Mouse (Mus musculus) gastrocnemius, postnatal 14 days (tissue): Measurements from ENCODE around the gene Gm20388. TPM values are rescaled to one million over a fixed set of nuclear protein-coding genes. Genes with fewer than 3 reads are reported as not detected.
"Not testable (repeated sequence)": the region's sequence is repeated elsewhere in the genome, so short reads cannot be mapped to it uniquely, and the experiment has no call there.

Source experiments
- DNase-seq: peaks from one replicate; pipeline ENCODE4 v3.0.0; 2021; ENCODE audit warnings: mixed read lengths
- intact Hi-C: fragments of 180-260 bp; cut with DNase I; formaldehyde crosslinking; loops from one replicate; pipeline ENCODE4 v1.15.1; 2025; ENCODE audit warnings: low total_unique reads
- total RNA-seq, 2 experiments: library from RNA; stranded (reverse); gene quantifications; 2 replicates each; pipeline ENCODE4 v1.2.3; 2021

Gene Gm20388
- total RNA-seq, 2 experiments from 2014 or later, result 5.6 to 6.0 TPM

DNA sequence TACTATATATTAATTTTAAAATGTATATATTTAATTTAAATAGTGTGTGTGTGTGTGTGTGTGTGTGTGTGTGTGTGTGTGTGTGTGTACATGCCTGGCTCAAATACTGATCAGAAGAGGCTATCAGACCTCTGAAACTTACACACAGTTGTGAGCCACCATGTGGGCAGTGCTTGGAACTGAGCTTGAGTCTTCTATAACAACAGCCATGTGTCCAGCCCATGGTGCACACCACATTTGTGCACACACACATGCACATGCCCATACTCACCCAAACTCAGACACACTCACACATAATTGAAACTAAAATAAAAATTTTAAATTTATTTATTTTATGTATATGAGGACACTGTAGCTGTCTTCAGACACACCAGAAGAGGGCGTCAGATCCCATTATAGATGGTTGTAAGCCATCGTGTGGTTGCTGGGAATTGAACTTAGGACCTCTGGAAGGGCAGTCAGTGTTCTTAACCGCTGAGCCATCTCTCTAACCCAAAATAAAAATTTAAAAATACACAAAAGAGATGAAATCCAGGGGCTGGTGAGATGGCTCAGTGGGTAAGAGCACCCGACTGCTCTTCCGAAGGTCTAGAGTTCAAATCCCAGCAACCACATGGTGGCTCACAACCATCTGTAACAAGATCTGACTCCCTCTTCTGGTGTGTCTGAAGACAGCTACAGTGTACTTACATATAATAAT lies 3504.5 kb downstream of the Gm20388 start:
- intact Hi-C loops, result not testable (repeated sequence)

DNA sequence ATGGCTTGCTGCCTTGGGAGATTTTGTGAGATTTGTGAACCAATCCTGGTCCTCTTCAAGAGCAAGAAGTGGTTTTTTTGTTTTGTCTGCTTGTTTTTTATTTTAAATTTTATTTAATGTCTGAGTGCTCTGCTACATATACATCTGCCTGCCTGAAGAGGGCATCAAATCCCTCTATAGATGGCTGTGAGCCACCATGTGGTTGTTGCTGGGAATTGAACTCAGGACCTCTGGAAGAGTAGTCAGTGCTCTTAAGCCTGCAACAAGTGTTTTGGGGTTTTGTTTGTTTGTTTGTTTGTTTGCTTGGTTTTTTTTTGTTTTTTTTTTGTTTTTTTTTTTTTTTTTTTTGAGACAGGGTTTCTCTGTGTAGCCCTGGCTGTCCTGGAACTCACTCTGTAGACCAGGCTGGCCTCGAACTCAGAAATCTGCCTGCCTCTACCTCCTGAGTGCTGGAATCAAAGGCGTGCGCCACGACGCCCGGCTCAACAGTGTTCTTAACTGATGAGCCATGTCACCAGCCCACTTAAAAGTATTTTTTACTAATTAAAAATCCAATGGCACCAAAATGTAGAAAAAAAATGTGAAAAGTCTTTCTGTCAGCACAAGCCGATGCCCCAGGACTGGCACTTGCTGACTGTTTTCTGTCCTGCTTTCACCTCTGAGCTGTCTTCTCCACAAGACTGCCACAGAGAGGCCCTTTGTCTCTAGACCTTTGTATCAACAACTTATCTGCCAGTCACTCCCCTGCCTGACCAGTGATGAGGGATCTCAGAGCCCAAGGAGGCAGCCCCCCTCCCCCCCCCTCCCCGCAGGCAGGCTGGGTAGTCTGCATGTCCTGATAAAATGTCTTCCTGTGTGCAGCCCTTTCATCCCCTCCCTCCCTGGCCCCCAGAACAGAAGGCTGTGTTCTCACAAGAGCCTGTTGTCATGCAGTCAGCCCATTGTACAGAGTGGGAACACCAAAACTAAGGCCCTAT lies 3505.6 kb downstream of the Gm20388 start:
- DNase-seq, result no peak
- intact Hi-C loops, result no loop called here

More for the DNA sequence above, 3504.5 kb downstream of the Gm20388 start:
- not testable (repeated sequence) for DNase-seq

DNA sequence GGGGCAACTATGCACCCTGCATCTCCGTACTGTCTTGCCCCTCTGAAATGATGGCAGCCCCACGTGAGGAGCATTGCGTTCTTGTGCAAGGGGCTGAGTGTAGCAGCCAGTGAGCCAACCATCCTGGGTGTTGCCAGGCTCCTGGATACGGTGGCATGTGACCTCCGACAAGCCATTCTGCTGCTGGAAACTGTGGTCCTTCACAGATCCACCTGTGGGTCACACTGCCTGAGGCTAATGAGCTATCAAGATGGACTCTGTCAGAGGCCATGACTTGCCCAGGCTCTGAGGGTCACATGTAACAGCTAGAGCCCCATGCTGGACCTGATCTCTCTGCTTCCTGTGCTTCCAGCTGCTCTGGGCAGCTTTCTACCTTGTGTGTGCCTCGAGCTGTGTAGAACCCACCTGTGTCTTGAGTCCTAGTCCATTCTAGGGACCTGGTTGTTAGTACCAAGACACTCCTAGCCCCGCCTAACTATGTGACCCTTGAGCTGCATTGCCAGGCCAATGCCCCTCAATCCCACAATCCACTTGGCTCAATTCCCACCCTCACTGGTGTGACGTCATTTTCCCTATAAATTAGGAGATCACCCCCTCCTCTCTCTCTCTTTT lies 3506.4 kb downstream of the Gm20388 start:
- intact Hi-C loops, result no loop called here
- DNase-seq, result no peak

DNA sequence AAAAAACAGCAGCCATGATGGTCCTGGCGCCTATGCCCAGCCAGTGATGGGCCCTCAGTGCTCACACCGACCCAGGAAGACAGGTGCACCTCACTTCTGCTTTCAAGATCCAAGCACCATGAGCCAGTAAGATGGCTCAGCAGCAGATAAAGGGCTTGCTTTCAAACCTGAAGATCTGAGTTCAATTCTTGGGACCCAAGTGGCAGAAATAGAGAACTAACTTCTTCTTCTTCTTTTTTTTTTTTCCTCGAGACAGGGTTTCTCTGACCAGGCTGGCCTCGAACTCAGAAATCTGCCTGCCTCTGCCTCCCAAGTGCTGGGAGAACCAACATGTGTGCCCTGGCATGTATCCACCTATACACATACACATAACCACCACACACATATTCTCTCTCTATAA lies 3509.1 kb downstream of the Gm20388 start:
- no peak for DNase-seq
- intact Hi-C loops, result no loop called here

DNA sequence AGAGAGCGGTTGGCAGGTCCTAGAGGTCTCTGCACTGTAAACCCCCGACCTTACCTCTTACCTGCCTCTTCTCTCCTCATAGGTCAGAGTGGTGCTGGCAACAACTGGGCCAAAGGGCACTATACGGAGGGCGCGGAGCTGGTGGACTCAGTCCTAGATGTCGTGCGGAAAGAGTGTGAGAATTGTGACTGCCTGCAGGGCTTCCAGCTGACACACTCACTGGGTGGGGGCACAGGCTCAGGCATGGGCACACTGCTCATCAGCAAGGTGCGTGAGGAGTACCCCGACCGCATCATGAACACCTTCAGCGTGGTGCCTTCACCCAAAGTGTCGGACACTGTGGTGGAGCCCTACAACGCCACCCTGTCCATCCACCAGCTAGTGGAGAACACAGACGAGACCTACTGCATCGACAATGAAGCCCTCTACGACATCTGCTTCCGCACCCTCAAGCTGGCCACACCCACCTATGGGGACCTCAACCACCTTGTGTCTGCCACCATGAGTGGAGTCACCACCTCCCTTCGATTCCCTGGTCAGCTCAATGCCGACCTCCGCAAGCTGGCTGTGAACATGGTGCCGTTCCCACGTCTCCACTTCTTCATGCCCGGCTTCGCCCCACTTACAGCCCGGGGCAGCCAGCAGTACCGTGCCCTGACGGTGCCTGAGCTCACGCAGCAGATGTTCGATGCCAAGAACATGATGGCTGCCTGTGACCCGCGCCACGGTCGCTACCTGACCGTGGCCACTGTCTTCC lies 3510.1 kb downstream of the Gm20388 start:
- no peak for DNase-seq
- intact Hi-C loops, result no loop called here

DNA sequence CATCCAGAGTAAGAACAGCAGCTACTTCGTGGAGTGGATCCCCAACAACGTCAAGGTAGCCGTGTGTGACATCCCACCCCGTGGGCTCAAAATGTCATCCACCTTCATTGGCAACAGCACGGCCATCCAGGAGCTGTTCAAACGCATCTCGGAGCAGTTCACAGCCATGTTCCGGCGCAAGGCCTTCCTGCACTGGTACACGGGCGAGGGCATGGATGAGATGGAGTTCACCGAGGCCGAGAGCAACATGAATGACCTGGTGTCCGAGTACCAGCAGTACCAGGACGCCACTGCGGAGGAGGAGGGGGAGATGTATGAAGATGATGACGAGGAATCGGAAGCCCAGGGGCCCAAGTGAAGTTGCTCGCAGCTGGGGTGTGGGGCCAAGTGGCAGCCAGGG lies 3510.7 kb downstream of the Gm20388 start:
- intact Hi-C loops, result no loop called here
- DNase-seq, result no peak

DNA sequence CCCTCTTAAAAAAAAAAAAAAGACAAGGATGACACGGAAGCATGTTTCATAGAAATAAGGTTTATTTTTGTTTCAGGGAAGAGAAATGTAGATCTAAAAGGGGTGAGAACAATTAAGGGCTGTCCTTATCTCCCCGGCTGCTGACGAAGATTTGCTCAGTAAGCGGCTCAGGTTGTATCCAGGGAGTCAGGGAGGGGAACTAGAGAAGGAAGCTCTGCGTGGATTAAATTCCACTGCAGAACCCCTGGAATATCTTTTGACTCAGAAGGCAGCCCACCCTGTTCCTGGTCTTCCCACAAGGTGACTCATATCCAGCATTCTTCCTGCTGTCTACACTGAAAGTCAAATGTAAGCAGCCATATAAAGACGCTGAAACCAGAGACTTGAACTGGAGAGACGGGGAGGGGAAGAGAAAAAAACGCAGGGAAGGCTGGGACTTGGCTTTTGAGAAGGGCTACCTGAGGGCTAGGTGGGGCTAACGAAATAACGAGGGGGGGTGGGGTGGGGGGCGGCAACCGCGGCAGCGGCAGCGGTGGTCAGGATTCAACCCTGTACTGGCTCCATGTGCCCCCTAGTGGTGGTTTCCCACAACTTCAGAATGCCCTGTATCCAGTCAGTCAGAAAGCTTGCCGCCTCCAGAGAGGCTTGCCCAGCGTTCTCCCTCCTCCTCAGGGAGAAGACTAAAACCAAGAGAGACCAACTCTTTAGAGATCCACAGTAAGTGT lies 3511.6 kb downstream of the Gm20388 start:
- peak; percentile 58 for DNase-seq
- intact Hi-C loops, result no loop called here

DNA sequence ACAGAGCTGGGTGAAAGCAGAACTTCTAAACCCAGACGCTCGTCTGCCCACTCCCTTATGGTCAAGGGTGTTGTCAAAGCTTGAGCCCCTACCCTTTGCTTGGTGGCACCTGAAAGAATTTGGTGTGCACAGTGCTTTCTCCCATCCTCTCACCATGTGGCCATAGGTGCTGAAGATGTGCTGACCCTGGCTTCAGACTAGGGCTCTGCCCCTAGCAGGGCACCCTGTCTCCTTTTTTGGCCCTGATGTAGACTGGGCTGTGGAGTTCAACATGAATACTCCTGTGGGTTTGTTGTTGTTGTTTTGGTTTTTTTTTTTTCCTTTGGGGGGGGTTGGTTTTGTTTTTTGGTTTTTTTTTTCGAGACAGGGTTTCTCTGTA lies 3512.1 kb downstream of the Gm20388 start:
- DNase-seq, result no peak
- intact Hi-C loops, result no loop called here

DNA sequence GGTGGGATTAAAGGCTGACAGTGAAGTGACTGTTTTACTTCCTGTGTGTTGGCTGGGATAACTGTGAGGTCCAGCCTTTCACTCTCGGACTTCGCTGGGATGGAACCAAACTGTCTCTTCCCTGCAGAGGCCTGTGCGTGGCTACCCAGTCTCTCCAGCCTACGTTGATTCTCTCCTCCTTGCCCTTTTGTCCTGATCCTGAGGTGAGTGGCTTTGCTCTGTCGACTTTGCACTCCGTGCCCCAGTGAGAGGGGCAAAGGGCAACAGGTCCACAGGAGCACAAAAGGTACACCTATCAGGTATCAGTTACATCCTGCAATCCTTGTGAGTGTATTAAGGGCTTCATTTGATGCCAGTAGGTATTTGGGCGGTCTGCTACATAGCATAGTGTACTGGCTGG lies 3512.8 kb downstream of the Gm20388 start, which contains the start of gene Def8:
Def8 (plus strand) TSS at position 87 of the 400 bp plus-strand sequence.
- intact Hi-C loops, result no loop called here
- DNase-seq, result no peak

DNA sequence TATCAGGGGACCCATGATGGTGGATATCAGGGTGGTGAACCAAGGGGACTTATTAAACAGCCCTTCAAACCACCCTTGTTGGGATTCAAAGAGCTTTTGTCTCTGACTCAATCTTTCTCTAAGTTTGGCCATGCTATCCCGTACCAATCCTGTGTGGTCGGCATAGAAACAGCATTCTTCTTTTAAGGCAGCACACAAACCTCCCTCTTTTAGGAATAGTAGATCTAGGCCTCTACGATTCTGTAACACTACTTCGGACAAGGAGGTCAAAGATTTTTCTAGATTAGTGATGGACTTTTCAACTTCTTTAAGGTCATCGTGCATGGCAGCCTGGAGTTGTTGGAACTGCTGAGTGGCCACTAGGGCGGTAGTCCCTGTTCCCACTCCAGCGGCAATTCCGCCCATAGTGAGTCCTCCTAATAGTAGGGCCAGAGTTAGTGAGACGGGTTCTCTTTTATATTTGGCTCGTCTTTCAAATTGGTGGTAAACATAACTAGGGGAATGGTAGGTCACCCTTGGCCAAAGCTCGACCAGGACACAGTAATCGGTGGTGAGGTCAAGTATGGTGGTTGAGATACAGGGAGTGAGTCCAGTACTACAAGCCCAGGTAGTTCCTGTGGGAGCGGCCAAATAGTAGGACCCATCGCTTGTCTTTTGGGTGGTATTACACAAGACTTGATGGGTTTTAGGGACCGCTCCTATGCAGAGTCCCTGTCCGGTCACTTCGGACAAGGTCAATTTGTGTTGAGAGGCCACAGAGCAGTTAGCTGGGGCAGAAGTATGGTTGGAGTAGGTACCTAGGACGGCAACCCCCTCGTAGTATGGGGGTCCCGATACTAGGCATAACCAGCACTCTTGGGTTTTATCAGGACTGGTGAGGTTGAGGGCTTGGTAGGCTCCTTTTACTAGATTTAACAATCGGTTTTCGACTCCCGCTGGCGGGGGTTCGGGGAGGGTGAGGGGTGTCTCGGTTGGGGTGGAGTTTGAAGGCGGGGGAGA lies 3516.2 kb downstream of the Gm20388 start:
- intact Hi-C loops, result no loop called here
- DNase-seq, result no peak

DNA sequence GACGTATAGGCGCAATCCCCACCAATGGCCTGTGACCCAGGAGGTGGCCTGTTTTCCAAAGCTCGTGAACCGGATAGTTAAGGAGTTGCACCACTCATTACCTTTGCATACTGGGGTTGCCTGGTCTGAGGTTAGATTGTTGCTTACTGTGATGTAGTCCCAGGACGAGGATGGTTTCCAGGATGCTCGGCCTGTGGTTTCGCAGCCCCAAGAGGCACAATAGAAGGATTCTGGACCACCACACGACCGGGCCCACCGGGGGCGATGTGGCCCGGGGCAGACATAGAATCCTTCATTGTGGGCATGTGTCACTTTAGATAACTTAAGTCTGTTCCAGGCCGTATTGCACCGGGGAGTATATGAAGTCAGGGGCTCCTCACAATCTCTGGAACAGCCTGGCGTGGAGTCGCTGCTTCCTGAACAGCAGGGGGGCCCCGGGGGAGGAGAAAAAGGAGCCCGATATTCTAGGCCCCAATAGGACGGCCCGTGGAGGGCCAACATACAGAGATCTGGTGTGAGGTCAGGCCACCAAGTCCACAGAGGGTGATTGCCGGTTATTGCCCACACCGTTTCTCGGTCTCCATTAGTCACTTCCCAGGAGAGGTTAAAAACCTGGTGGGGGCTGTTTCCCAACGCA lies 3517.1 kb downstream of the Gm20388 start:
- intact Hi-C loops, result no loop called here
- no peak for DNase-seq

DNA sequence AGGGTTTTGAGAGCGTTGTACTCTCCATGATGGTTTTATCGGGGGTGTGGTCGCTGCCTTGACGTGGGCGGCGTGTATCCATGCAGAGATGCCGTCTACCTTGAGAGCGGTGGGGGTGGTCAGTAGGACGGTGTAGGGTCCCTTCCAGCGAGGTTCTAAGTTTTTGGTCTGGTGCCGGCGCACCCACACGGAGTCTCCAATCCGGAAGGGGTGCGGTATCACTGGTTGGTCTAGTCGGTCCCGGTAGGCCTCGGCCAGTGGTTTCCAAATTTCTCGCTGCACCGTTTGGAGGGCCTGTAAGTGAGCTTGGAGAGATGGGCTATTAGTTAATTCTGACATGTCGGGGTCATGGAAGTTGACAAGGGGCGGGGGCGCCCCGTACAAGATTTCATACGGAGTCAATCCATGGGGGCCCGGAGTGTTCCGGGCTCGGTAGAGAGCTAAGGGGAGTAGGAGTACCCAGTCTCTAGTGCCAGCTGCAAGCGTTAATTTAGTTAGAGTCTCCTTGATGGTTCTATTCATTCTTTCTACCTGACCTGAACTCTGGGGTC lies 3517.8 kb downstream of the Gm20388 start:
- intact Hi-C loops, result no loop called here
- no peak for DNase-seq

DNA sequence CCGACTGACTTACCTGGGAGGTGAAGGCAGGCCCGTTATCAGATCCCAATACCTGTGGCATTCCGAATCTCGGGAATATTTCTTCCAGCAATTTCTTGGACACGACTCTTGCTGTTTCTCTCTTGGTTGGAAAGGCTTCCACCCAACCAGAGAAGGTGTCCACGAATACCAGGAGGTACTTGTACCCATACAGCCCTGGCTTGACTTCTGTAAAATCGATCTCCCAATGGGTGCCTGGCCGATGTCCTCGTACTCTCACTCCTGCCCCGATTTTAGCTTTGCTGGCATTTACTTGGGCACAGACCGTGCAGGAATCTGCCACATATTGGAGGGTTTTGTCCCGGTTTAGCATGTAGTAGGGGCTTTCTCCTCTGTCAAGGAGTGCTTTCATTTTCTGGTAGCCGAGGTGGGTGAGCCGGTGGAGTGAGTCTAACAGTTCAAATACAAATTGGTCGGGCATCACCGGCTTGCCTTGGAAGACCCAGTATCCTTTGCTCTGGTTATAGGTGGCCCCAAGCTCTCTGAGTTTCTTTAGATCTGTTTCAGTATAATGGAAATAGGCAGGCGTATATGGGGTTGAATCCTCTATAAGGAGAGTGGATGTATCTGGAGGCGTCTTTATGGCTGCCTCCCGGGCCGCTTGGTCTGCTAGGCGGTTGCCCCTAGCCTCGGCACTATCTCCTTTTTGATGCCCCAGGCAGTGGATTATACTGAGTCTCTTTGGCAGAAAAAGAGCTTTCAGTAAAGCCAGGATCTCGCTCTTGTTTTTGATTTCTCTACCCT lies 3518.5 kb downstream of the Gm20388 start:
- no peak for DNase-seq
- intact Hi-C loops, result no loop called here

DNA sequence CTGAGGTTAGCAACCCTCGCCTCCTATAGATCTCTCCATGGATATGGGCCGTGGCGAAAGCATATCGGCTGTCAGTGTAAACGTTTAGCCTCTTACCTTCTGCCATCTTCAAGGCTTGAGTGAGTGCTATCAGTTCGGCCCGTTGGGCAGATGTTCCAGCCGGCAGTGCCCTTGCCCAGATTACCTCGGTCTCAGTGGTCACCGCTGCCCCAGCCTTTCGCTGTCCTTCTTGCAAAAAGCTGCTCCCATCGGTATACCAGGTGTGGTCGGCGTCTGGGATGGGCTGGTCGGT lies 3519.0 kb downstream of the Gm20388 start:
- DNase-seq, intact Hi-C loops: not testable (repeated sequence)

DNA sequence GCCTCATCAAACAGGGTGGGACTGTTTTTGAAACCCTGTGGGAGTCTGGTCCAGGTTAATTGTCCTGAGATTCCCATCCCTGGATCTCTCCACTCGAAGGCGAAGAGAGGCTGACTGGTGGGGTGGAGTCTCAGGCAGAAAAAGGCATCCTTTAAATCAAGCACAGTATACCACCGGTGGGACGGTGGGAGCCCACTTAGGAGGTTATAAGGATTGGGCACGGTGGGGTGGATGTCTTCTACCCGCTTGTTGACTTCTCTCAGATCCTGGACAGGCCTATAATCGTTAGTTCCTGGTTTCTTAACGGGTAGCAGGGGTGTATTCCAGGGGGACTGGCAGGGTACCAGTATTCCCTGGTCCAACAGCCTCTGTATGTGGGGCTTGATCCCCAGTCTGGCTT lies 3520.3 kb downstream of the Gm20388 start:
- DNase-seq, intact Hi-C loops: not testable (repeated sequence)

DNA sequence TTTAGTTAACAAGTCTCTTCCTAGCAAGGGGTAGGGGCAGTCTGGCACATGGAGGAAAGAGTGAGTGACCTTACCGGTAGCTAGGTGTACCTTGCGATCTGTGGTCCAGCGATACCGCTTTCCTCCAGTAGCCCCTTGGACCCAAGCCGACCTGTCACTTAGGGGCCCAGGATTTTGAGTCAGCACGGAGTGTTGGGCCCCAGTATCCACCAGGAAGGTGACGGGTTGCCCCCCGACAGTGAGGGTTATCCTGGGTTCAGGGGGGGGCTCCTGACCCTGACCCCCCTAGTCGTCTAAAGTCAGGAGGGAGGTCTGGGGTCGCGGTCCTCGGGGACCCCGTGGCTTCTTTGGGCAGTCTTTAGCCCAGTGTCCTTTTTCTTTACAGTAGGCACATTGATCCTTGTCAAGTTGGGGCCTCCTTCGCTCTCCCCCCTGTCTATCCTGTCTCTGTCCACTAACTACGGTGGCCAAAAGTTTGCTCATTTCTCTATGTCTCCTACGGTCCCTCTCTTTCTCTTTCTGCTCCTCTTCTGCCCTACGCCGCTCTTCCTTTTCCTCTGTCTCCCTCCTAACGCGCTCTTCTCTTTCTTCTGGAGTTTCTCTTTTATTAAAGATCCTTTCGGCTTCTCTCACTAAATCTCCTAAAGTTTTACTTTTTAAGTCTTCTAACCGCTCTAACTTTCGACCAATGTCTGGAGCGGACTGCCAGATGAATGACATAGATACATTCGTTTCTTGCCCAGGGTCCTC lies 3521.2 kb downstream of the Gm20388 start:
- intact Hi-C loops, result no loop called here
- DNase-seq, result no peak
